Mouse (Mus musculus): ENCODE results near the gene Ak3. TPM values are rescaled to one million over a fixed set of nuclear protein-coding genes. Genes with fewer than 3 reads are reported as not detected.
"Not testable (repeated sequence)": the region's sequence is repeated elsewhere in the genome, so short reads cannot be mapped to it uniquely, and the experiment has no call there.

Ak3 gene
- polyA plus RNA-seq, 1 experiment from 2014 or later = 73.2 TPM

DNA sequence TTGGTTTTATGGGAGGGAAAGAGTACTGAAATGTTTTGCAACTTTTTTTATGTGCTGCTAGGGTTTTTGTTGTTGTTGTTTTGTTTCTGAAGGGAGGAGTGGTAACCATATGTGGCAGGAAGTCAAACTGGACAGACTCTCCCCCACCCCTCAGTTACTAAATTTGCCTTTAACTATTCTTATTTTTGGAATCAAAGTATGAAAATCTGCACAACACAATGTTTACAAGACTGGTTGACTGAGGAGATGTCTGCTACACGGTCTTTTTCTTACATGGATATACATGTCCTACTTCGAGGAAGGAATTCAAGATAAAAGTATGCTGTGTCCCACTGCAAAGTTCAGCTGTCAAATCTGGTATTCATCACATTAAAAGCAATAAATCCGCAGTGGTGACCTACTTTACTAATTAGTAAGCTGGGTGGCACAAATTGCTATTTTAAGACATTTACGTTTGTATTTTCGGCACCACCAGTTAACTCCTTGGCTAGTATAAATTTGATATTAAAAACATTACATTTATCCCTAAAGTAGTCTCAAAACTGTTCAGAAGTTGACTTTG, 31.5 kb downstream of the Ak3 start:
- peaks cover 70% of the 10 kb centered on the region for H3K36me3 ChIP-seq
- H3K27ac ChIP-seq = no peak overlapping the region; the same call in 1 of the 2 replicates
- no peaks in the 10 kb centered on the region for H3K9me3 ChIP-seq
- ATAC-seq (ENCODE audit: insufficient number of reproducible peaks, insufficient read depth, low FRiP score, low TSS enrichment, low read depth) = no peak
- peaks cover 16% of the 10 kb centered on the region; the same call in 1 of the 2 replicates for H3K4me1 ChIP-seq (replicated peaks)
- WGBS = 33% methylated on average over 5 of the region's 5 CpGs
- H3K27me3 ChIP-seq = no peaks in the 10 kb centered on the region
- H3K4me3 ChIP-seq (replicated peaks) = no peak overlapping the region
- no peak overlapping the region for H3K4me2 ChIP-seq
- H3K9ac ChIP-seq (replicated peaks) = no peak overlapping the region

DNA sequence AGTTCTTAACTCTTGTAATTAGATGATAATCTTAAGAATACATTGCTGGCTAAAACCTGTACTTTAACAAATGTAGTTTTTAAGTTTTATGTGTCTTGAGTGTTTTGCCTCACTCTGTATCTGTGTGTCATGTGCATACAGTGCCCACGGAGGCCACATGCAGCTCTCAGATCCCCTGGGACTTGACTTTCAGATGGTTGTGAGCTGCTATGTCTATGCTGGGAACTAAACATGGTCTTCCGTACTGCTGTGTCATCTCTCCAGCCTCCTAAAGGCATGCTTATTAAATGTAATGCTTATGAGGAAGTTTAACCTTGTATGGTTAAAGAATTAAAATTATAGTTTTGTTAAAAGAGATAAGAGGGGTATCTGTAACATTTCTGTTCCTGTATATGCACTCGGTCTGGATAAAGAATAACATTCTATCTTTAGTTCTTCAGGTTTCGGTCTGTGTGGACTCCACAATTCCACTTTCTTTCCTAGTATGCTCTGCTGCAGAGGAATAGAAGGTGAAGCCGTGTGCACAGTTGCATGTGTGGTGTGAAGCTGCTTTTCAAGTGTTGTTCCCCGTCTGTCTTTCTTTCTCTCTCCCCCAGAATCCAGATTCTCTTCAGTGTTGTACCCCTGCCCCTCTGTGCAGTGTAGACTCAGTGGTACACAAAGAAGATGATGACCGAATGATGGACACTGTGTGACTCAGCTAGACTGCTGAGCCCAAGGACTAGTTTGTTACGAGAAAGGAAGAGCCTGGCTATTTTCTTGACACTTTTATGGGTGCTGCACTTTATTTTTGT, 32.2 kb downstream of the Ak3 start:
- H3K9ac ChIP-seq (replicated peaks) = no peak overlapping the region
- H3K4me3 ChIP-seq (replicated peaks) = no peak overlapping the region
- WGBS = 61% methylated on average over 8 of the region's 8 CpGs
- H3K4me2 ChIP-seq = no peak overlapping the region
- H3K4me1 ChIP-seq (replicated peaks) = peaks cover 16% of the 10 kb centered on the region; the same call in 1 of the 2 replicates
- H3K36me3 ChIP-seq = peaks cover 70% of the 10 kb centered on the region
- no peaks in the 10 kb centered on the region for H3K27me3 ChIP-seq
- ATAC-seq (ENCODE audit: insufficient number of reproducible peaks, insufficient read depth, low FRiP score, low TSS enrichment, low read depth) = no peak
- H3K27ac ChIP-seq = no peak overlapping the region; the same call in 1 of the 2 replicates
- no peaks in the 10 kb centered on the region for H3K9me3 ChIP-seq

DNA sequence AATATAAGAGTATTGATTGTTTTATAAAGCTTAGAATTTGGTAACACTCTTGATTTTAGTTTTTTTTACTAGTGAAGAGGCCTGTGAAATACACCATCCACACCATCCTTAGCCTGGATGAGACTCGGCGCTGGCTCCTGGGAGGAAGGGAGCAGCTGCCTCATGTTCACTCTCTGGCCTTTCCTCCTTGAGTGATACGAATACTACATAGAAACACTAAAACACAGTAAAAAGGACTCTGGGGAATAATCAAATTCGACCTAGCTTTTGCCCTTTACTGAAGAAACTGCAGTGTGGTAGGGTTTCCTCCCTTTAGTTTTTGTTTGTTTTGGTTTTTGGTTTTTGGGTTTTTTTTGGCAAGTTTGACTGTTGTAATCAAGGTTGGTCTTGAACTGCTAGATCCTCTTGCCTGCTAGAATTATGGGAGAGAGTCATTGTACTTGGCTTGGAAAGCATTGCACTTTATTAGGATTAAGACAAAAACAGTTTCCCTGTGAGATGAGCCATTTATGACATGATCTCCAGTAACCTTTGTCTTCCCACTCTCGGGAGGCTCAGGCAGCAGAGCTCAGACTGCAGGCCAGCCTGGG, 33.2 kb downstream of the Ak3 start:
- WGBS = 61% methylated on average over 5 of the region's 5 CpGs
- Histone ChIP-seq H3K4me3 (replicated peaks) (no peak overlapping the region), H3K27ac (no peak overlapping the region), H3K36me3 (peaks cover 63% of the 10 kb centered on the region), H3K4me2 (no peak overlapping the region), H3K4me1 (replicated peaks) (peaks cover 16% of the 10 kb centered on the region; the same call in 1 of the 2 replicates), H3K9me3 (no peaks in the 10 kb centered on the region), H3K9ac (replicated peaks) (no peak overlapping the region), H3K27me3 (no peaks in the 10 kb centered on the region)
- no peak for ATAC-seq (ENCODE audit: insufficient number of reproducible peaks, insufficient read depth, low FRiP score, low TSS enrichment, low read depth)

DNA sequence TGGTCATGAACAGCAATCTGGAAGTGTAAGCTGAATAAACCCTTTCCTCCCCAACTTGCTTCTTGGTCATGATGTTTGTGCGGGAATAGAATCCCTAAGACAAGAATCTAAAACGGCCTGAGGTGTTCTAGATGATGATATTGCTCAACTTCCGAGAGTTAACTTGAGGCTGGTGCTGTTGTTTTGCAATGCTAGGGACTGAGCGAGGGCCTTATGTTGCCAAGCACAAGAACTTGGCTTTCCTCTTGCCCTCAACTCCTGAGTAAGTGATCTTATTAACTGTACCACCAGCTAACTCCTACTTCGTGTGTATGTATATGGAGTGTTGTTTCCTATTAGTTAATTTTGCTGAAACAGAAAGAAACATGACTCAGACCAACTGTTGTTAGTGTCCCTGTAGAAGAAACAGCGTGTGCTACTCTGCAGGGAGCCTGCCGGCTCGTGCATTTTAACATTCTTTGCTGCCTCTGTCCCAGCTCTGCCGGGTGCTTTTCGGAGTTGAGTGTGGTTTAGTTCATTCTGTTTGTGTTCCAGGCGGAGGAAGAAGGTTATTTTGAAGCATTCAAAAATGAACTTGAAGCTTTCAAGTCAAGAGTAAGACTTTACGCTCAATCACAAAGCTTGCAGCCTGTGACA, 36.3 kb downstream of the Ak3 start:
- 81% methylated on average over 12 of the region's 12 CpGs for WGBS
- H3K4me1 ChIP-seq (replicated peaks) = peaks cover 10% of the 10 kb centered on the region; the same call in 1 of the 2 replicates
- no peak overlapping the region for H3K27ac ChIP-seq
- no peak overlapping the region for H3K9ac ChIP-seq (replicated peaks)
- no peak overlapping the region for H3K4me2 ChIP-seq
- ATAC-seq (ENCODE audit: insufficient number of reproducible peaks, insufficient read depth, low FRiP score, low TSS enrichment, low read depth) = no peak
- H3K9me3 ChIP-seq = no peaks in the 10 kb centered on the region
- peaks cover 76% of the 10 kb centered on the region for H3K36me3 ChIP-seq
- H3K4me3 ChIP-seq (replicated peaks) = no peak overlapping the region
- no peaks in the 10 kb centered on the region for H3K27me3 ChIP-seq

DNA sequence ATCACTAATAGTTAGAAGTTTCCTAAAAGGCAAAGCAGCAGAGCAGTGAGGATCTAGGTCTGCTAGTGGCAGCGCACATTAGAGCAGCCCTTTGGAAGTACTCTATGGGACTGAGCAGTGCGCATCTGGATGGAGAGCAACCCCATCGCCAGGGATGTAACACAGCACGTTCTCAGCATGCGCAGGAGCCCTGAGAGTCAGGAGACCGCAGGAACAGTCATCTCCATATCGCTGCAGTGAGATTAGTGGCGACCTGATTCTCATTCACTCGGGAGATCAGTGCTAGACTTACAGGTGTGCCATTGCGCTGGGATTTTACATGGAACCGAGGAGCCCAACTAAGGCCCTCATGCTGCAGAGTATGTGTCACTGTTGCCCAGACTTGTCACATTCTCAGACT, 38.7 kb downstream of the Ak3 start:
- 94% methylated on average over 11 of the region's 11 CpGs for WGBS
- Histone ChIP-seq H3K27me3 (no peaks in the 10 kb centered on the region), H3K9me3 (no peaks in the 10 kb centered on the region), H3K36me3 (peaks cover 68% of the 10 kb centered on the region), H3K4me1 (replicated peaks) (no peaks in the 10 kb centered on the region), H3K27ac (no peak overlapping the region), H3K4me2 (no peak overlapping the region), H3K9ac (replicated peaks) (no peak overlapping the region), H3K4me3 (replicated peaks) (no peak overlapping the region)
- ATAC-seq (ENCODE audit: insufficient number of reproducible peaks, insufficient read depth, low FRiP score, low TSS enrichment, low read depth) = no peak

DNA sequence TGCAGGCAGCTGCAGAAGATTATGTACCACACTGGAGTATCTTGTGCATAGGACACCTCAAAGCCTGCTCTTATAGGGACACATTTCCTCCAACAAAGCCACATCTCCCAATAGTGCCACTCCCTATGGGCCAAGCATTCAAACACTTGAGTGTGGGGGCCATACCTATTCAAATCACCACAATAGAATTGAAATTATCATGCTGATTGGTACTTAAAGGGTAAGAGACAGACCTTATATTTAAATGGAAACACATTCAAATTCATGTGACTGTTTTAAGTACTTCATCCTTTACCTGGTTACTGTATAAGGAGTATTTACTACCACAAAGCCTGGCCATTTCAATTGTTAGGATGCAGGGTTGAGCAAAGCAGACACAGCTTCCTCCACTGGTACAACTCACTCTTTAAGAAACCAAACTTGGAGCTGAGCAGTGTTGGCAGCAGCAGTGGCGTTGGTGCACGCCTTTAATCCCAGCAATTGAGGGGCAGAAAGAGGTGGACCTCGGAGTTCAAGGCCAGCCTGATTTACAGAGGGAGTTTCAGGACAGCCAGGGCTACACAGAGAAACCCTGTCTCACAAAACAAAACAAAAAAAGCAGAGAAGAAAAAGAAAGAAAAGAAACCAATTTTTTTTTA, 39.6 kb downstream of the Ak3 start:
- Histone ChIP-seq H3K9me3 (no peaks in the 10 kb centered on the region), H3K27ac (no peak overlapping the region), H3K4me1 (replicated peaks) (no peaks in the 10 kb centered on the region), H3K4me3 (replicated peaks) (no peak overlapping the region), H3K36me3 (peaks cover 62% of the 10 kb centered on the region), H3K27me3 (no peaks in the 10 kb centered on the region), H3K4me2 (no peak overlapping the region), H3K9ac (replicated peaks) (no peak overlapping the region)
- no peak for ATAC-seq (ENCODE audit: insufficient number of reproducible peaks, insufficient read depth, low FRiP score, low TSS enrichment, low read depth)
- 86% methylated on average over 3 of the region's 3 CpGs for WGBS

DNA sequence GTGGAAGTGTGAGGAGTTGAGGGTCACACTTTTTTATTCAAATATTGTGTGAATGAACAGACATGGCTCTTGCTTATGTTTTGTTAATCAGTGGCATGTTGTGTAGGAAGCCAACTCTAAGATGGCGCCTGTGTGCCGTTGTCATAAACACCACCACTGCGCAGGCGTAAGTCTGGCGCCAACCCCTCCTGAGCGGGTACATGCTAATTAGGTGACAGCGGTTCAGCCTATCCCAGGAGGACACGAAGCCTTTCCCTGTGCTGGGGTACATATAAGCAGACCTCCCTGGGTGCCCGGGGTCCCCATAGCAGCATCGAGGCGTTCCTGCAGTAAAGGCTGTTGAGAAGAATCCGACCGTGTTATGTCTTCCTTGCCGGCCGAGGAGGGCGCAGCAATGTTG, 47.4 kb downstream of the Ak3 start:
- WGBS = 95% methylated on average over 16 of the region's 16 CpGs
- not testable (repeated sequence) for H3K27me3 ChIP-seq; H3K9me3 ChIP-seq; H3K4me1 ChIP-seq (replicated peaks); ATAC-seq (ENCODE audit: insufficient number of reproducible peaks, insufficient read depth, low FRiP score, low TSS enrichment, low read depth); H3K9ac ChIP-seq (replicated peaks); H3K4me2 ChIP-seq; H3K4me3 ChIP-seq (replicated peaks); H3K27ac ChIP-seq
- H3K36me3 ChIP-seq = peaks cover 62% of the 10 kb centered on the region

DNA sequence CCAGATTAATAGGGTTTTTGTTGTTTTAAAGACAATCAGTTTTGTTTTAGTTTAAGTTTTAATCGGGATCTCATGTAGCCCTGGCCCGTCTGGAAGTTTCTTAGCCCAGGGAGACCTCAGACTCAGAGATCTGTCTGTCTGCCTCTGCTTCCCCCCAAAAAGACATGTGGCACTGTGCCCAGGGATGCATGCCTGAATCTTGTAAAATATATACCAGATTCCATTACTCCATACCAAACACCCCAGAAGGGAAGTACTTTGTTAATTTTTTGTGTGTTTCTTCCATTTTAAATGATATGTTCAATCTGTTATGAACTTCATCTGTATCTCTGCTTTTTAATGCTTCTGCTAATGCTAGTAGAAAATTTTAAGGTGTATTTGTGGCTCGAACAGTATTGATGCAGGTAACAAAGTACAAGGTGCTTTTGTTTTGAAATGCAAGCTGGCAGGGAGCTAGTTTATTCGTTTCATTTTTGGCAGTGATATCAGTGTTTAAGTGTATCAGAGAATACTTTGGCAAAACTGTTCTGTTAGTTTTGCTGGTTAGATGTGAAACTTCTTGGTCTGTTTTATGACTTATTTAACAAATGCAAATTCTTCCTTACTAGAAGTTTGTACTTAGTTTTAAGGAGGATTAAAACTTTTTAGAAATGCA, 49.7 kb downstream of the Ak3 start:
- H3K9me3 ChIP-seq = no peaks in the 10 kb centered on the region
- no peaks in the 10 kb centered on the region for H3K27me3 ChIP-seq
- H3K4me2 ChIP-seq = no peak overlapping the region
- H3K4me1 ChIP-seq (replicated peaks) = no peaks in the 10 kb centered on the region
- no peak overlapping the region for H3K27ac ChIP-seq
- no peak for ATAC-seq (ENCODE audit: insufficient number of reproducible peaks, insufficient read depth, low FRiP score, low TSS enrichment, low read depth)
- WGBS = 91% methylated on average over 4 of the region's 4 CpGs
- H3K9ac ChIP-seq (replicated peaks) = no peak overlapping the region
- H3K36me3 ChIP-seq = peaks cover 77% of the 10 kb centered on the region
- H3K4me3 ChIP-seq (replicated peaks) = no peak overlapping the region

DNA sequence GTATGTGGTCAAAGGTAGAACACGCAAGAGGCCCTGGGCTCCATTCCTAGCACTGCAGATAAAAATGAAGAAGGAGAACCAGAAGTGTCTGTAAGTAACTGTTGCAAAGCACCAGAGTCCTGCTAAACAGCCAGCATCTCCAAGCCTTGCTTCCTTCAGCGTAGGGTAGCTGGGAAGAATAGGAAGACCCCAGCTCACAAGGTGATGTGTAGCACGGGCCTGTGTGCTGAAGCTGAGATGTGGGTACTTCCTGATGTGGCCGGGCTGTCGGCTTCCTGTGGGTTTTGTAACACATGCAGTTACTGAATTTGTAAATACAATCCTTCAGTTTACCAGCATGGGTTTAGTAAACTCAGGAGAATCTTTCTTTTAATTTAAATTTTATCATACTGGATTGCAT, 52.4 kb downstream of the Ak3 start:
- no peak for ATAC-seq (ENCODE audit: insufficient number of reproducible peaks, insufficient read depth, low FRiP score, low TSS enrichment, low read depth)
- H3K4me2 ChIP-seq = no peak overlapping the region

DNA sequence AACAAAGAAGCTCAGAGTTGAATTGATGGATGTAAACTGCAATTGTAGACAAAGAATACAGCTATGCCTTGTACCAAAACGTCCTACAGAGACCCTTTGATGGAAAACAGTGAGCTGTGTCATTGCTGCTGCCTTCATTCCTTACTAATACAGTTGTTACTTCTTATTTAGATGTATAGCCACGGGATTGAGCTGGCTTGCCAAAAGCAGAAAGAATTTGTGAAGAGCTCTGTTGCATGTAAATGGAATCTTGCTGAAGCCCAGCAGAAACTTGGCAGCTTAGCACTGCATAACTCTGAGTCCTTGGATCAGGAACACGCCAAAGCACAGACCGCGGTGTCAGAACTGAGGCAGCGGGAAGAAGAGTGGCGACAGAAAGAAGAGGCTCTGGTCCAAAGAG, 52.9 kb downstream of the Ak3 start:
- H3K9me3 ChIP-seq = no peaks in the 10 kb centered on the region
- peaks cover 9% of the 10 kb centered on the region for H3K4me1 ChIP-seq (replicated peaks)
- H3K4me3 ChIP-seq (replicated peaks) = no peak overlapping the region
- H3K4me2 ChIP-seq = no peak overlapping the region
- 91% methylated on average over 7 of the region's 7 CpGs for WGBS
- H3K36me3 ChIP-seq = peaks cover 53% of the 10 kb centered on the region
- H3K27me3 ChIP-seq = no peaks in the 10 kb centered on the region
- H3K27ac ChIP-seq = no peak overlapping the region
- ATAC-seq (ENCODE audit: insufficient number of reproducible peaks, insufficient read depth, low FRiP score, low TSS enrichment, low read depth) = no peak
- no peak overlapping the region for H3K9ac ChIP-seq (replicated peaks)

More for the DNA sequence above, 52.4 kb downstream of the Ak3 start:
- Histone ChIP-seq H3K9ac (replicated peaks) (no peak overlapping the region), H3K9me3 (no peaks in the 10 kb centered on the region), H3K27me3 (no peaks in the 10 kb centered on the region), H3K27ac (no peak overlapping the region), H3K4me1 (replicated peaks) (peaks cover 9% of the 10 kb centered on the region), H3K4me3 (replicated peaks) (no peak overlapping the region), H3K36me3 (peaks cover 58% of the 10 kb centered on the region)
- WGBS = 96% methylated on average over 5 of the region's 5 CpGs
